Mouse (Mus musculus): ENCODE results near the gene Kif21b.

GRCm38 (mm10) chr1:136225846-136226245 is 94.7 kb downstream of the Kif21b start:
- TF ChIP-seq CTCF (IDR thresholded peaks at IDR 0.05), result no peak
- TF ChIP-seq POLR2A (IDR thresholded peaks at IDR 0.05; ENCODE audit: insufficient read depth, low read depth, low read length), result no peak
- TF ChIP-seq EP300 (IDR thresholded peaks at IDR 0.05; ENCODE audit: insufficient read depth, low read depth, low read length), result no peak

Data from heart, adult 2 months (tissue).